Mouse (Mus musculus) left cerebral cortex, postnatal 10 days (tissue): ENCODE measurements around the gene Epha2. TPM values are rescaled to one million over a fixed set of nuclear protein-coding genes. Genes with fewer than 3 reads are reported as not detected.

Source experiments
- DNase-seq, 2 experiments: peaks; one replicate each; pipeline ENCODE4 v3.0.0; 2021 to 2022; ENCODE audit warnings: low spot score in 2 of 2, mixed read lengths in 1 of 2; ENCODE audit errors: extremely low spot score in 1 of 2
- intact Hi-C: fragments of 180-260 bp; cut with DNase I; formaldehyde crosslinking; loops from one replicate; pipeline ENCODE4 v1.15.1; 2025
- total RNA-seq, 2 experiments: library from RNA; stranded (reverse); gene quantifications; 2 replicates each; pipeline ENCODE4 v1.2.3; 2021

Gene Epha2
- total RNA-seq, 2 experiments from 2014 or later: 1.9 TPM

- no peak for DNase-seq
- intact Hi-C loops: no loop called here
Observed at GRCm38 (mm10) chr4:141313924-141314323, 12.9 kb downstream of the Epha2 start.

DNA sequence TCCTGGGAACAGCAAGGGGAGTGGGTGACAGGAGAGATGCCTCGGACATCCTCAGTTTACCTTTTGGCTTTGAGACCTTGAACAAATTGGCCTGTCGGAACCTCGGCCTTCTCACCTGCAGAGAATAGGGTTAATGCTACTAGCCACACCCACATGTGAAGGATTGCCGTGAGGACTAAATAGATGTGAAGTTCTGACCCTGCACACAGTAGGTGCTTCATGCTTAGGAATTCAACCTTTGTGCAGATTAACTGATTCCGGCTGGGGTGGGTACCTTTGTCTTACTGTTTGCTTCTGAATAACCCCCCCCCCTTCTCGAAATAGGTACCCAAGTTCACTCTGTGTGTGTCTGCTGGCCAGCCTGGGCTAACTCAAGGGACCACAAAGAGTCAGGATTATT lies 13.7 kb downstream of the Epha2 start:
- intact Hi-C loops: no loop called here
- no peak for DNase-seq

DNA sequence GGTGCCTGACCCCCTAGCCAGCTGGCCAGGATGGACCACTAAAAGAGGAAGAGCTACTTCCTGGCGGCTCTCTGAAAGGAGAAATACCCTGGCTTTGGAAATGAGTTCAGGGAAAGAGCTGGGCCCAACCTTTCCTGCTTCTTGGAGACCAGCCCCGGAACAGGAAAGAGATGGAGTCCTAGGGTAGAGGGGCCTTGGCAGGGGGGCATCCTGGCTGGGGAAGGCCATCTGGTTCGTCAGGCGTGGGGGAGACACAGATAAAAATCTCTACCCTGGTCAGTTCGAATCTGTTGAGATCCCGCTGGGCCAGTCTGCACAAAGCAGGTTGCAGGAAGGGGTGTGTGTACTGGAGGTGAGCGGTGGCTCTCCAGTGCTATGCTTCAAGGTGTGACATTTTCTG lies 15.0 kb downstream of the Epha2 start:
- peak in 1 of 2 experiments; percentile 60 for DNase-seq
- intact Hi-C loops: no loop called here

DNA sequence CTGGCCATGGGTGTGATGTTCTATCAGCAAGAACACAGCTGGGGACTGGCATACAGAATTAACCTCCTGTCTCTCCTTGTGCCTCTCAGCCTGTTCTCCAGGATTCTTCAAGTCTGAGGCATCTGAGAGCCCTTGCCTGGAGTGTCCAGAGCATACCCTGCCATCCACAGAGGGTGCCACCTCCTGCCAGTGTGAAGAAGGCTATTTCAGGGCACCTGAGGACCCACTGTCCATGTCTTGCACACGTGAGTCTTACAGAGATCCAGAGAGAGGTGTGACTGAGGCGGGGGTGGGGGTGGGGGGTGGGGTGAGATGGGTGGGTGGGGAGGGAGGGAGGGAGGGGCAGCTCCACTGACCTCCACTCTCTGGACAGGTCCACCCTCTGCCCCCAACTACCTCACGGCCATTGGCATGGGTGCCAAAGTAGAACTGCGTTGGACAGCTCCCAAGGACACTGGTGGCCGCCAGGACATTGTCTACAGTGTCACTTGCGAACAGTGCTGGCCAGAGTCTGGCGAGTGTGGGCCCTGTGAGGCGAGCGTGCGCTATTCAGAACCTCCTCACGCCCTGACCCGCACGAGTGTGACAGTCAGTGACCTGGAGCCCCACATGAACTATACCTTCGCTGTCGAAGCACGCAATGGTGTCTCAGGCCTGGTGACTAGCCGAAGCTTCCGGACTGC lies 15.6 kb downstream of the Epha2 start:
- no peak for DNase-seq
- intact Hi-C loops: no loop called here

GRCm38 (mm10) chr4:141317914-141318313 lies 16.9 kb downstream of the Epha2 start:
- no peak for DNase-seq

GRCm38 (mm10) chr4:141322526-141322925 lies 21.5 kb downstream of the Epha2 start:
- intact Hi-C loops: no loop called here
- no peak for DNase-seq

More at GRCm38 (mm10) chr4:141317914-141318313, 16.9 kb downstream of the Epha2 start:
- intact Hi-C loops: no loop called here

GRCm38 (mm10) chr4:141324771-141325191 lies 23.7 kb downstream of the Epha2 start:
- no peak for DNase-seq
- intact Hi-C loops: no loop called here

- intact Hi-C loops: no loop called here
- DNase-seq: no peak
Observed at GRCm38 (mm10) chr4:141325636-141326035, 24.6 kb downstream of the Epha2 start.

DNA sequence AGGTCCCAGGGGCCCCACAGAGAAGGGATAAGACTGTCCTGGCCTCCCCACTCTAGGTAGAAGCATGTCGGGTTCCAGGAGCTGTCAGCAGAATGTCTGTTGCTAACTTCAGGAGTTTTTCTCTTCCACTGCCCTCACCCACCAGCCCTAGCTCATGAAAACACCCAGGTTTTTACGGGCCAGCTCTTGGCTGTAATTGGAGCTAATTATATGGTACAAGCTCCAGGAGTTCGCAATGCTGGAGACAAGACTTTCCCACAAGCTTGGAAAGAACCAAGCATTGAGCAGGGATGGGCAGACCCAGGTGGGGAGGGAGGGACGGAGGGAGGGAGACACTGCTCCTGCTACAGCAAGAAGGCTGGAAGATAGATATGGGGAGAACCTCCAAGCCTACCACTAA lies 26.0 kb downstream of the Epha2 start:
- intact Hi-C loops: no loop called here
- DNase-seq: no peak

DNA sequence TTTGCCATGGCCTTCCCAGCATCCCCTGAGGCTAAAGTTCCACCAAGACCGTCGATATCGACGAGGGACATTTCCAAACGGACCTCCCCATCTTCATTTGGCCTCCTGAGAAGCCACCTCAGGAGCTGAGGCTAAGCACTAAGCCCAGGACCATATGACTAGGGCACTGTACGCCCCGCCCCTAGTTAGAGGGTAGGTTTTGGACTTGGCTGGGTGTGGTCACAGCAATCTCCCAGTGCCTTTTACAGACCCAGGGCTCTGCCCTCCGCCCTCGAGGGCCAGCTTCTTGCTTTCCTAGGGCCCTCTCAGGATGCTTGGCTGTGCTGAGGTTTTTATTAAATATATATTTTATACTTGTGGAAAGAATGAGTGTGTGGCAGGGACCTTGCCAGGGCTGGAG lies 27.7 kb downstream of the Epha2 start:
- no peak for DNase-seq
- intact Hi-C loops: no loop called here

DNA sequence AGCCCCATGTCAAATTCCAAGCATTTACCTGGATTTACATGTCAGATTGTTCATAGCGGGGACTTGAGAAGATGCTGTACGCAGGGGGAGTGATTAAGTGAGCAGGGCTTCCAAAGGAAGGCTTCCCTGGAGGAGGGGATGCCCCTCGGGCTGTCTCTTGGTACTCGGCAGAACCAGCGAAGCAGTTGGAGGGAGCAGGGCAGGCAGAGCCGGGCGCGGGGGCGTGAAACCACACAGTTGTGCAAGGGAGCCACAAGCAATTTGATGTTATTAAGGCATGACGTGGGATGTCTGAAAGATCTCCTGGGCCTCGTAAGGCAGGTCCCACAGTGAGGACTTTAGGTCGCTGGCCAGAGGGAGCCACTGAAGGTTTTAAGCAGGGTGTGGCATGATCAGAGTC lies 28.9 kb downstream of the Epha2 start:
- intact Hi-C loops: no loop called here
- no peak for DNase-seq

- DNase-seq: no peak
- intact Hi-C loops: no loop called here
Observed at GRCm38 (mm10) chr4:141331446-141331845, 30.4 kb downstream of the Epha2 start.

DNA sequence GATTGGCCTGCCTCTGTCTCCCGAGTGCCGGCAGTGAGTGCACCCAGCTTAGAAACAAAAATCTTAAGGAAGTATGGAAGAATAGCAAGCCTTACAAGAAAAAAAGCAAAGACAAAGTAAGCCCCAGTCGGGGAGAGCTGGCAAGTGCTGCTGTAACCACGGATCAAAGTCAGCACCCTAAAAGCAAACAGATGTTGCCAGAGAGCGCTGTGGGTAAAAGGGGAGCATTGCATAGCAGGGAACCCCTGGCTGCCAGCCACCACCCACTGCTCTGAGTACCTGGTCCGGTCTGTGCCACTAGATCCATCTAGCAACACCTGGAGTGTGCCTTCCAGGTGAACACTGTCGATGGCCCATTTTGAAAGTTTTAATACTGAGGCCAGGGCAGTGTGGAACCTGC lies 31.2 kb downstream of the Epha2 start:
- DNase-seq: no peak
- intact Hi-C loops: no loop called here

- no peak for DNase-seq
- intact Hi-C loops: no loop called here
Observed at GRCm38 (mm10) chr4:141334695-141335094, 33.7 kb downstream of the Epha2 start.

- intact Hi-C loops: no loop called here
- no peak for DNase-seq
Observed at GRCm38 (mm10) chr4:141335263-141335796, 34.3 kb downstream of the Epha2 start.

DNA sequence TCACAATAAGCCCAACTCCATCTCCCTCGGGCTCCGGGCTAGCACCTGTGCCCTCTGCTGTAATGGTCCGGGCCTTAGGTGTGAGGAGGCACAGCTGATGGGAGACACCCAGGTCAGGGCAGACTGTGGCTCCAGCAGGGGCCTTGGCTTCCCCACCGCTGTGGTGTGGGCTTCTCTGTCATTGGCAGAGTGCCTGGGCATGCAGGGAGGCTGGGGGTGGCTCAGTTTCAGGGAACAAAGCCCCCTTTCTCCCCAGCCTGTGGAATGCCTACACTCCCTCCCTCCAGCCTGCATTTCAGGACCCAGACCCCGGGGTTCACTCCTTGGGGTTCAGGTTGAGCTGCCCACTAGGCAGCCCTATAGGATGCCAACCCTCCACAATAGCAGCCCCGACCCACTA lies 35.2 kb downstream of the Epha2 start:
- no peak for DNase-seq
- intact Hi-C loops: no loop called here

DNA sequence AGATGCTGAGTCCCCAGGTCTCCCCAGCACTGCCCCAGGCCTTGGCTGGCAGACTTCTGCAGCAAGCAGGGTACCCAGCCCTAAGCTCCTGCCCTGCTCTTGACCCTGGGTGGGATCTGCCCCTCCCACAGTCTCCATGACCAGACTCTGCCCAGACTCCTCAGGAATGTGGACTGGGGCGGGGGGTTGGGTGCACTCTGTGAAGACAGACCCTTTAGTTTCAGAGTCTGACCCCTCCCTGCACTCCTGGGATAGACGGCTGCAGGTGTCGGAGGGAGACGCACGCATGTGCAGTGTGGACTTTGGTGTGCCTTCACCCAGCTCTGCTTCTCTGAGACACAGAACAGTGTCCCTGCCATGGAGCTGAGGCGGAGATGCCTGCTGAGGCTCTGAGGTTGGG lies 36.9 kb downstream of the Epha2 start:
- DNase-seq: no peak
- intact Hi-C loops: no loop called here

- intact Hi-C loops: no loop called here
- DNase-seq: no peak
Observed at GRCm38 (mm10) chr4:141338853-141339252, 37.8 kb downstream of the Epha2 start.

GRCm38 (mm10) chr4:141341477-141341876 lies 40.4 kb downstream of the Epha2 start:
- intact Hi-C loops: no loop called here
- DNase-seq: no peak

- intact Hi-C loops: no loop called here
- DNase-seq: no peak
Observed at GRCm38 (mm10) chr4:141343515-141343914, 42.5 kb downstream of the Epha2 start.

DNA sequence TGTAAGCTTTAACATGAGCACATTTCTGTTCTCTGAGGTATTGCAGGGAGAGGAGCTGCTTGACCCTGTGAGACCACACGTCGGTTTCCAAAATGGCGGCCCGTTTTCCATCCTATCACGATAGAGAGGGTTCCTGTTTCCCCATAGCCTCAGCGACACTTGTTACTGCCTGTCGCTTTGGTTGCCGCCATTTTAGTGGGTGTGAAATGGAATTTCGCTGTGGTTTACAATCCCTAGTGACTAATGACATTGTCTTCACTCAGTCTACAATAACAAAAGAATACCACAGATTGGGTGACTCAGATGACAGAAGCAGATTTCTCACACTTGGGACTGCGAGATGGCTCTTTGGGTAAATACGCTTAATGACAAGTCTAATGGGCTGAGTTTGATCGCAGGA lies 44.2 kb downstream of the Epha2 start:
- intact Hi-C loops: no loop called here

More for the DNA sequence above, 44.2 kb downstream of the Epha2 start:
- no peak for DNase-seq
